Mouse (Mus musculus) liver, embryonic 11.5 days (tissue): Measurements from ENCODE around the gene Aip. TPM values are rescaled to one million over a fixed set of nuclear protein-coding genes. Genes with fewer than 3 reads are reported as not detected.
A peak's percentile ranks its signal among the peaks of the same experiment; 100 is the strongest.
"Not testable (repeated sequence)": the region's sequence is repeated elsewhere in the genome, so short reads cannot be mapped to it uniquely, and the experiment has no call there.

Source experiments
- ATAC-seq: fragments of 200-750 bp; cut with Nextera tagmentation; replicated peaks from 2 replicates; pipeline ENCODE4 v1.8.0; 2017; ENCODE audit warnings: moderate number of reproducible peaks, mild to moderate bottlenecking, moderate TSS enrichment, moderate library complexity; ENCODE audit not compliant: low FRiP score
- DNase-seq: peaks from one replicate; pipeline ENCODE4 v3.0.0-alpha.2; 2017; ENCODE audit warnings: low spot score
- H3K27ac ChIP-seq: fragments of 300-500 bp; sonication (generic); 2 replicates; pipeline ENCODE4 v1.5.1; 2014; ENCODE audit warnings: mild to moderate bottlenecking, low read depth, low read length, control low read depth
- H3K27me3 ChIP-seq: fragments of 300-500 bp; sonication (generic); replicated peaks from 2 replicates; pipeline ENCODE4 v1.6.1; 2014; ENCODE audit warnings: low read length, mixed read lengths; ENCODE audit not compliant: control insufficient read depth, insufficient read depth
- H3K36me3 ChIP-seq: fragments of 300-500 bp; sonication (generic); 2 replicates; pipeline ENCODE4 v1.6.1; 2014; ENCODE audit warnings: mild to moderate bottlenecking, low read length, moderate library complexity, mixed read lengths; ENCODE audit not compliant: control insufficient read depth, insufficient read depth
- H3K4me1 ChIP-seq: fragments of 300-500 bp; sonication (generic); replicated peaks from 2 replicates; pipeline ENCODE4 v1.6.1; 2014; ENCODE audit warnings: low read length, mixed read lengths; ENCODE audit not compliant: control insufficient read depth, insufficient read depth
- H3K4me2 ChIP-seq: fragments of 300-500 bp; sonication (generic); 2 replicates; pipeline ENCODE4 v1.6.1; 2014; ENCODE audit warnings: mild to moderate bottlenecking, control low read depth, moderate library complexity
- H3K4me3 ChIP-seq: fragments of 300-500 bp; sonication (generic); 2 replicates; pipeline ENCODE4 v1.5.1; 2014; ENCODE audit warnings: low read depth, low read length, control low read depth
- H3K9ac ChIP-seq: fragments of 300-500 bp; sonication (generic); 2 replicates; pipeline ENCODE4 v1.6.1; 2014; ENCODE audit warnings: low read depth, low read length, control low read depth
- H3K9me3 ChIP-seq: fragments of 300-500 bp; sonication (generic); 2 replicates; pipeline ENCODE4 v1.6.1; 2016; ENCODE audit warnings: low read length, inconsistent platforms, mixed read lengths; ENCODE audit not compliant: control insufficient read depth
- whole genome bisulfite sequencing: fragments of 180-500 bp; shearing (Covaris S2); extraction: QIAGEN DNeasy Blood & Tissue Kit; methylation state at CpG from one replicate; pipeline ENCODE4 v1.1.7; 2014; 5-methylcytosine and 5-hydroxymethylcytosine counted together
- polyA plus RNA-seq: library from polyadenylated mRNA; unstranded; fragments of >200 nt; fragmentation: Nextera tagmentation; extraction: Ambion mirVana; gene quantifications from 2 replicates; pipeline ENCODE4 v1.2.1, GENCODE M21; 2014

The Aip gene
- polyA plus RNA-seq, 1 experiment from 2014 or later: 56.2 TPM

DNA sequence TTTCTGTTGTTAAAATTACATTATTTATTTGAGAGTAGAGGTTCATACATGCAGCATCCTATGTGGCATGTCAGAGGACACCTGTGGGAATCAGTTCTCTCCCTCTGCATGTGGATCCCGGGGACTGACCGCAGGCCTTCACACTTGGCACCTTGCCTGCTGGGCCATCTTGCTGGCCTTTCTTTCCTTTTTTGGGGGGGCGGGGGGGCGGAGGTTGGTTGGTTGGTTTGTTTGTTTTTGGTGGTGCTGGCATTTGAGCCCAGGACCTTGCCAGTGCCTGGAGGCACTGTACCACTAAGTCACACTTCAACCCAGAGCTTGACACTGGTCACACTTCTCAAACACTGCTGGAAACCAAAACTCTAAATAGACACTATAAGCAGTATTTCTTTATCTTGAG lies 8.7 kb upstream of the Aip start:
- no peaks in the 10 kb centered on the region for H3K9me3 ChIP-seq
- no peak overlapping the region for H3K27ac ChIP-seq
- H3K4me1 ChIP-seq: peaks cover 15% of the 10 kb centered on the region
- DNase-seq (no peak), ATAC-seq (no peak)
- WGBS: 79% methylated on average over 4 of the region's 4 CpGs
- H3K4me3 ChIP-seq: no peak overlapping the region
- no peak overlapping the region for H3K4me2 ChIP-seq
- H3K36me3 ChIP-seq: peaks cover 10% of the 10 kb centered on the region
- no peak overlapping the region for H3K9ac ChIP-seq
- H3K27me3 ChIP-seq: no peaks in the 10 kb centered on the region; the same call in 1 of the 2 replicates

GRCm38 (mm10) chr19:4131768-4132167 lies 6.1 kb upstream of the Aip start:
- Histone ChIP-seq H3K4me3 (no peak overlapping the region; the same call in 1 of the 2 replicates), H3K4me1 (peaks cover 22% of the 10 kb centered on the region), H3K27me3 (no peaks in the 10 kb centered on the region), H3K36me3 (peaks cover 14% of the 10 kb centered on the region), H3K4me2 (peak overlapping the region; percentile 47), H3K9ac (peak overlapping the region; percentile 48; the same call in 1 of the 2 replicates), H3K9me3 (no peaks in the 10 kb centered on the region), H3K27ac (peak overlapping the region; percentile 61)
- ATAC-seq (no peak), DNase-seq (no peak)
- WGBS: 88% methylated on average over 2 of the region's 2 CpGs

DNA sequence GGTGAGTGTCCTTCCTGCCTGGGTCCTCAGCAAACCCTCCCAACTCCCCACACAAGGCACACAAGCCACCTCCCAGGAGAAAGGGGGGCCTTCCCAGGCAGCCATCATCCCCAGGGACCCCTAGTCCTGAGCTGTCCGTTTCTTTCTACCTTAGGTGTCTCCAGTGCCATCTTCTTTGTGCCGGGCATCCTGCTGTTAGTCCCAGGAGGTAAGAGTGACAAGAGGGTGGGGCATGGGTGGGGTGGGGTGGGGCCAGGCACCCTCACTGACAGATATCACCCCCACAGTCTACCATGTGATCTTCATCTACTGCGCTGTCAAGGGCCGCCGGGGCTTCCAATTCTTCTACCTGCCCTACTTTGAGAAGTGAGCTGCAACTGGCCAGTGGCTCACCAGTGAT lies 5.4 kb upstream of the Aip start:
- peak overlapping the region; percentile 47 for H3K4me2 ChIP-seq
- 57% methylated on average over 5 of the region's 5 CpGs for WGBS
- peak overlapping the region; percentile 61; the same call in 1 of the 2 replicates for H3K27ac ChIP-seq
- H3K4me1 ChIP-seq: peaks cover 26% of the 10 kb centered on the region
- H3K9me3 ChIP-seq: no peaks in the 10 kb centered on the region
- ATAC-seq: peak; percentile 86
- peak overlapping the region; percentile 48; the same call in 1 of the 2 replicates for H3K9ac ChIP-seq
- H3K27me3 ChIP-seq: no peaks in the 10 kb centered on the region
- H3K36me3 ChIP-seq: peaks cover 14% of the 10 kb centered on the region
- H3K4me3 ChIP-seq: peak overlapping the region; percentile 41
- no peak for DNase-seq

- H3K4me1 ChIP-seq: peaks cover 26% of the 10 kb centered on the region
- H3K9ac ChIP-seq: no peak overlapping the region
- DNase-seq (no peak), ATAC-seq (no peak)
- peaks cover 14% of the 10 kb centered on the region for H3K36me3 ChIP-seq
- H3K4me3 ChIP-seq: no peak overlapping the region; the same call in 1 of the 2 replicates
- peak overlapping the region; percentile 47 for H3K4me2 ChIP-seq
- H3K27me3 ChIP-seq: no peaks in the 10 kb centered on the region
- no peak overlapping the region for H3K27ac ChIP-seq
- 84% methylated on average over 4 of the region's 4 CpGs for WGBS
- H3K9me3 ChIP-seq: no peaks in the 10 kb centered on the region
These were observed 4.4 kb upstream of the Aip start for GRCm38 (mm10) chr19:4130106-4130505.

- Histone ChIP-seq H3K4me3 (no peak overlapping the region), H3K4me1 (peaks cover 26% of the 10 kb centered on the region)
These were observed 3.8 kb upstream of the Aip start for GRCm38 (mm10) chr19:4129462-4129861.

GRCm38 (mm10) chr19:4126759-4127495 lies 1.3 kb upstream of the Aip start:
- 68% methylated on average over 7 of the region's 7 CpGs for WGBS
- Histone ChIP-seq H3K4me3 (peak overlapping the region; percentile 83), H3K9ac (peak overlapping the region; percentile 90), H3K4me2 (peak overlapping the region; percentile 87), H3K27me3 (no peaks in the 10 kb centered on the region), H3K36me3 (peaks cover 9% of the 10 kb centered on the region), H3K9me3 (no peaks in the 10 kb centered on the region), H3K27ac (0 out of 2 replicates have a peak overlapping the region, but pooled peaks have one; percentile 13), H3K4me1 (peaks cover 32% of the 10 kb centered on the region)
- no peak for ATAC-seq
- no peak for DNase-seq

More at GRCm38 (mm10) chr19:4129462-4129861, 3.8 kb upstream of the Aip start:
- Histone ChIP-seq H3K9me3 (no peaks in the 10 kb centered on the region), H3K9ac (no peak overlapping the region), H3K27ac (no peak overlapping the region), H3K27me3 (no peaks in the 10 kb centered on the region), H3K4me2 (no peak overlapping the region), H3K36me3 (peaks cover 14% of the 10 kb centered on the region)
- ATAC-seq: no peak
- 92% methylated on average over 7 of the region's 7 CpGs for WGBS
- no peak for DNase-seq

DNA sequence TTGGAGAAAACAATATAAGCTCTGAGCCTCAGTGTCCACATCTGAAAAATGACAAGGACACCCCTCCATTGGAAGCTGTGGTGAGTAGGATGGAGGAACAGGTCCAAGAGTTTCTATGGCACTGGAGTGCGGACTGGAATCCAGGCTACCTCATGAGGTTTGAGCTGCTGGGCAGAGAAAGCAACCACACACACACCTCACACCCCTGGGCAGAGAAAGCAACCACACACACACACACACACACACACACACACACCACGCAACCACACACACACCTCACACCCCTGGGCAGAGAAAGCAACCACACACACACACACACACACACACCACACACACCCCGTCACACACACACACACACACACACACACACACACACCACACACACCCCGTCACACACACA lies 390 bp downstream of the Aip start:
- Histone ChIP-seq H3K9ac (peak overlapping the region; percentile 65), H3K4me2 (peak overlapping the region; percentile 87), H3K4me1 (peaks cover 22% of the 10 kb centered on the region), H3K4me3 (peak overlapping the region; percentile 83)
- not testable (repeated sequence) for H3K27ac ChIP-seq, DNase-seq, H3K9me3 ChIP-seq, H3K36me3 ChIP-seq, H3K27me3 ChIP-seq
- peak; percentile 19 for ATAC-seq
- WGBS: 23% methylated on average over 4 of the region's 4 CpGs

DNA sequence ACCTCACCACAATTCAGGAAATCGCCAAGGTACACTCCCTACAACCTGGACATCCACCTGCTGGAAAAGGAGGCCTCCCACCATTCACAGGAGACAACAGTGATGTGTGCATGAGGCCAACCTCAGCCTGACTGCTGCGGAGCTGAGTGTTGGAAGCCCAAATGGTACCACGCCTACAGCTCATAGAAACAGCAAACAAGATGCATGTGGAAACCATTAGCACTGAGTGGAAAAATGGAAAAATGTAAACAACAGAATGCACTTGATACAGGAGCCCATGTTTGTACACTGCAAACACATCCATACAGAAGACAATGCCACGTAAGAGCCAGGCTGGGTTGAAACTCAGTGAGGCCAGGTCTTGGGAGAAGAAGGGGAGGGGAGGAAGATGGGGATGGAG lies 1.2 kb downstream of the Aip start:
- no peak overlapping the region for H3K27ac ChIP-seq
- peaks cover 4% of the 10 kb centered on the region; the same call in 1 of the 2 replicates for H3K36me3 ChIP-seq
- no peak overlapping the region for H3K4me3 ChIP-seq
- peaks cover 26% of the 10 kb centered on the region for H3K4me1 ChIP-seq
- DNase-seq (no peak), ATAC-seq (no peak)
- no peak overlapping the region for H3K9ac ChIP-seq
- H3K4me2 ChIP-seq: no peak overlapping the region; the same call in 1 of the 2 replicates
- H3K9me3 ChIP-seq: no peaks in the 10 kb centered on the region
- no peaks in the 10 kb centered on the region for H3K27me3 ChIP-seq
- 86% methylated on average over 4 of the region's 4 CpGs for WGBS
